Mouse (Mus musculus): ENCODE measurements around the gene D030056L22Rik.

GRCm38 (mm10) chr19:18692176-18692575, 20.8 kb upstream of the D030056L22Rik start:
- no peak; the same call in 2 of the 3 replicates for TF ChIP-seq GATA1 (IDR thresholded peaks at IDR 0.05; ENCODE audit: borderline replicate concordance, low read length)
- TF ChIP-seq FLI1 (IDR thresholded peaks at IDR 0.05; ENCODE audit: low read length), result no peak

All from megakaryocyte, embryonic 14.5 days (primary cell).